Mouse (Mus musculus): ENCODE results near the gene Sv2a.
"Not testable (repeated sequence)": the region's sequence is repeated elsewhere in the genome, so short reads cannot be mapped to it uniquely, and the experiment has no call there.

Gene Sv2a

DNA sequence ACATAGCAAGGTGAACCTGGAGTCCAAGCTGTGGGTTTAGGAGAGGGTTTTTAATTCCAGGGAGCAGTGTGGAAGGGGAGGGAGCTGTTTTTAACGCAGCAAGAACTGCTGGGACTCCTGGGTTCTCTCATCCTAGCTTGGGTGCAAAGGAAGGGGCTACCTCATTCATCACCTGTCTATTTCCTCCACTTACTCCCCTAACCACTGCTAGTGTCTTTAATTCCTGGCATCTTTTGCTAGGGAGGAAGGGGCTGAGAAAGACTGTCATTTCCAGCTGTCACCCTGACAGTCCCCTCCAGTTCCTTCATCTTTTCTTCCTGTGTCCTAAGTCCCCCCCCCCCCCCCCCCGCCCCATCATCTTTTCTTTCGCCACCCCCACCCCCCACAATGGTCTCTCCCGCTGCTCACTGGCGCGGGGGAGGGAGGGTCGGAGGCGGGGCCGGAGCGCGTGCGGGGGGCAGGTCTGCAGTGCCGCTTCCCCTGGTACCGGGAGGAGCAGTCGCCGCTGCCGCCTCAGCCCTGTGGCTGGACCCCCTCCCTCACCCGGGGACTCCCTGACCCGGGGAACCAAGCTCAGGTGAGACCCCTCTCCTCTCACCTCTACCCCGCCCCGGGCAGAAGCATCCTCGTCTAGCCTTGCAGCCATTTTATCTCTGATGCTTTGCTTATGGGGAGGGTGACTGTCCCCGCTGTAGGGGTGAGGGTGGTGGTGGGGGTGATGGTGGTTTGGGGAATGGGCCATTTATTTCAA is at the start of gene Sv2a:
Gene Sv2a, plus strand, starts transcription at position 425 of the 751 bp plus-strand sequence.
- peak; percentile 72 to 73 for DNase-seq

DNA sequence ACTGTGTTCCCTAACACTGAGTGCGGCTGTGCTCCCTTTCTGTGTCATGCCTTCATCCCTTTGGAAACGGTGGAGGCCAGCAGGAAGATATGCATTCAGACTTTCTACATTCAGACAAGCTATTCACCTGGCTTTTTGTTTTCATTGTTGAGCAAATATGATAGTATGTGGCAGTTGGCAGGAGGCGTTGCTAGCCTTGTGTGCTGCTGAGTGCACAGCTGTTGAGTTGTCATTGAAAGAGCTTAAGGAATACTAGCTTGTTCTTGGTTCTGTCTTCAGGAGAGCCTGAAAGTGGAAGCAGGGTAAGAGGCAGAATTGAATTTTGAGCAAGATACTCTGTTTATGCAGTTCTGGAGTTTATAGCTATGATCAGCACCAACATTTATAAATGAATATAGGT is 48.5 kb upstream of the Sv2a start:
- no peak for DNase-seq

GRCm38 (mm10) chr3:96133327-96133905 is 47.5 kb upstream of the Sv2a start:
- DNase-seq = no peak

DNA sequence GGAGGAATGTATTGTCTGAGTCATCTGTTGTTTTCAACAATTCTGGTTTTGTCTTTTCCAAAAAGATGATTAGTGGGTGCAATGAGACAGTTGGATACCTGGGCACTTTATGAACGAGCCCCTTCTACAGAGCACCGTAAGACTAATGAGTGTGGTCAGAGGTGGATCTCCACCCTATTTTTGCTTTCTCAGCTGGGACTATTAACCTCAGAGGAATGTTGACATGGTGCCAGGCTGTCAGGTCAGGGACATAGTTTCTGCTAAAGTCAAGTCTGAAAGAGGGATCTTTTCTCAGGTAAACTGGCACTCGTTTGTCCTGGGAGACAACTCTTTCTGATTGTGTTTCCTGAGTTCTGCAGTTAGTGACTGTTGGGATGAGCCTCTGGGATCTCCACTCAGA is 45.9 kb upstream of the Sv2a start:
- no peak for DNase-seq

DNA sequence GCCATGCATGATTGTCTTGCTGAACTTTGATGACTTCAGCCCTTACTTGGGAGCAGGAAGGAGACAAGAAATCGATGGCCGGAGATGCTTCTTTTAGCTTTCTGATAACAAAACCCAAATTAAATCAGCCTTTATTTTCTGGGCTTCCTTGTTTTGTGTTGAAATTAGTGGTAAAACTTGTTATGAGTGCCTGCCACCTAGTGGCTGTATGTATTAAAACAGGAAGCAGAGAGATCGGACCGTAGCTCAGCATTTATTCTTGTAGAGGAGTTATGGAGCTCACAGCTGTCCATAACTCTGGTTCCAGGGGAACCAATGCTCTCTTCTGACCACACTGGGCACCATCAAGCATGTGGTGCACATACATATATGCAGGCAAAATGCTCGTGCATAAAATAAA is 33.0 kb upstream of the Sv2a start:
- DNase-seq = peak; percentile 68 to 74

DNA sequence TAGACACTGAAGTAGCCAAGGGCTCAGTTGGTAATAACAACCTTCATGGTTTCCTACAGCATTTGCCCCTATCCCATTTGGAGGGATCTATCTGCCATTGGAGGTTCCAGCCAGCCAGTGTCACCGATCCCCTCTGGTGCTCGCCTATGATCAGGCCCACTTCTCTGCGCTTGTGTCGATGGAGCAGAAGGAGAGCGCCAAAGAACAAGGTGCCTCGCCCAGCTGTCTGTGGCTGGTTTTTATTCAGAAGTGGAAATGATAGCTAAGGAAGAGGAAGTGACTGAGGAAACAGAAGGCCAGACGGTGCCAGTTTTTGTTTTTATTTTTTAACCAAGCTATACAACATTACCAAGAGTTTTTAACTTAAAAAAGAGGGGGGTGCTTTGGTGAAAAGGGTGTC is 29.1 kb upstream of the Sv2a start:
- DNase-seq = peak in 1 of 2 experiments; percentile 15

DNA sequence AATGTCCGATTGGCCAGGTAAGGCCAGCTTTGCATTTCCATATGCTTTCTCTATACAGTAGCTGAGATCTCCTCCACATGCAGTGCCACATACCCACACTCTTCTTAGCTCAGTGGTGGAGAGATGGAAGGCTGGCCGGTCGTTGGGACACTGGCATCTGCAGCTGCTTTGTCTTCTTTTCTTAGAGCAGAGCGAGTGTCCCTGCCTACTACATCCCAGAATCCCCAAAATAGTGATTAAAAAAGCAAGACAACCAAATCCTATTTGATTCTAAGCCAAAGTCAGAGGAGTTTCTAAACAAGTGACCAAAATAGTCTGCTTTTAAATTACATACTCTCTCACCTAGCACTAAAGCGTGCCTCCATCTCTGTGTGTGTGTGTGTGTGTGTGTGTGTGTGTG is 28.3 kb upstream of the Sv2a start:
- DNase-seq = no peak

GRCm38 (mm10) chr3:96155501-96155900 is 25.4 kb upstream of the Sv2a start:
- DNase-seq = no peak

- DNase-seq = no peak
These were observed 21.1 kb upstream of the Sv2a start for GRCm38 (mm10) chr3:96159820-96160219.

- no peak for DNase-seq
These were observed 20.6 kb upstream of the Sv2a start for GRCm38 (mm10) chr3:96160222-96160802.

GRCm38 (mm10) chr3:96160803-96161516 is 20.0 kb upstream of the Sv2a start:
- no peak for DNase-seq

DNA sequence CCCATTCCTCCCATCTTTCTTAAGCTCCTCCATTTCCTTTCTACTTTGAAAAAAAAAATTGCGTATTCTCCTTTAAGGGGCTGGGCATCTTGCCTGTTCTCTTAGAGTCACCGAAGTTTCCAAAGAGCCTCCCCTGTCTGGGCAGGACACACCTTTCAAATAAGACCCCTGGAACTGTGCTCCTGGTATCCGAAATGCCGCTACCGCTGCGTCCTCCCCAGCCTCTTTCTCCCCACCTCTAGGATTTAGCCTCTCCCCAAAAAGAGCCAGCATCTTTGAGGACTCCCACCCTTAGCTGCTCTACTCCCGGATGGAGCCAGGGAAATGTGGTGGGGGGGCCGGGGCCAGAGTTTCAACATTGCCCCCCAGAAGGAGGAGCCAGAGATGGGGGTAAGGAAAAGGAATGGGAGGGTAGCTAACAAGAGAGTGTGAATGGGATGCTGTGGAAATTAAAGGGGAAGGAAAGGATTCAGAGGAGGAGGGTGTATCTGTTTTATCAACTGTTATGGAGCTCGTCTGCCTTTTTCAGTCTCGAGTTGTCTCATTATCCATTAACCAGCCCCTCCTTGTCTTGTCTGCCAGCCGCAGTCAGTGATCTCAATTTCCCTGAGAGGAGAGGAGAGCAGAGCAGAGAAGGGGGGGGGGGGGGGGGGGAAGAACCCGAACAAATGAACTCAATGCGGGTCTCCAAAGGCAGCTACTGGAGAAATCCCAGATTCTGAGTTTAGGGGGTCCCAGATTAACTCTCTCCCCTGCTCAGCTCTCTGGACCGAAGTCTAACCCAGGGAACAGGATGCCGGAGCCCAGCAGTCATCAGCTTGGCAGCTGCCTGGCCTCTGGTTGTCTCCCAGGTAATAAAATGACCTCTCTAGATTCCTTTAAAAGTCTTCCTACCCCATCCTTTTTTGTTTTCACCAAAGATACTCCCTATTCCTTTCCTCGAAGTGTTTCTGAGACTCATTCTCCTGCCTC is 18.8 kb upstream of the Sv2a start, which contains the start of gene Mtmr11:
Gene Mtmr11, plus strand, starts transcription at position 136 of the 972 bp plus-strand sequence.
- DNase-seq = no peak

DNA sequence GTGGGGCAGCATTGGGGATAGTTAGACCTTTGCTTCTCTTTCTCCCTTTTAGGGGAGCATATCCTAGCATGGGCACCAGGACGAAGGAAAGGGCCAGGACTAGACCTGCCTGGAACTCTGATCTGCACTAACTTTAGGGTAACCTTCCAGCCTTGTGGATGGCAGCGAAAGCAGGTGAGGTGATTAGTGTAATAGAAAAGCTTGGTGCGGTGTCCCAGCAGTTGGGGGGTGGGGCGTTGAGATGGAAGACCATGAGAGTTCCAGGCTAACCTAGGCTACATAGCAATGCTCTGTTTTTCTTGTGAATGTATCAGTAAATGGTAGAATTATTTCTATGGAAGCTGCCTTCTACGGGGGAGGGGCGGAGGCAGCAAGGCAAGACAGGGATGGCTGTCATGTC is 17.9 kb upstream of the Sv2a start:
- DNase-seq = no peak

DNA sequence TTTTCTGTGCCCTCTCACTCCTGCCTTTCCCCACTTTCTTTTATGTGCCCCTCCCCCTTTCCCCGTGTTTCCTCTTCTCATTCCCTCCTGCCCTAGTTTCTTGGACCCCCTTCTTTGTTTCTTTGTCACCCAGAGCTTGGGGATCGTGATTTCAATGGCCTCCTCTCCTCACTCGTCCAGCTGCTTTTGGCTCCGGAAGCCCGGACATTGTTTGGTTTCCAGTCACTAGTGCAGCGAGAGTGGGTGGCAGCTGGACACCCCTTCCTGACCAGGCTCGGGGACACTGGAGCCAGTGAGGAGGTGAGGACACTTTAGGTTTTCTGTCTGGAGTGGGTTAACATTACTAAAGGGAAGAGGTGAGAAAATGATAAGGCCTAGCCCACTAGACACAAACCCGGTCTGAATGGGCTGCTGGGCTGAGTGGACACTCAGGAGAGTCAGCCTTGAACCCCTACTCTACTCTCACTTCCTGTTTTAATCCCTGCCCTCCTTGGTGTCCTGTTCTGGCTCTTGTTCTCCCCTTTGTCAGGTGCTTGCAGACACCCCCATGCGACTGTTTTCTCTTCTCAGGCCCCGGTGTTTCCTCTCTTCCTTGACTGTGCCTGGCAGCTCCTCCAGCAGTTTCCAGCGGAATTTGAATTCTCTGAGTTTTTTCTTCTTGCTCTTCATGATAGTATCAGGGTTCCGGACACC is 12.3 kb upstream of the Sv2a start:
- no peak for DNase-seq

GRCm38 (mm10) chr3:96170276-96170675 is 10.7 kb upstream of the Sv2a start:
- DNase-seq = no peak

DNA sequence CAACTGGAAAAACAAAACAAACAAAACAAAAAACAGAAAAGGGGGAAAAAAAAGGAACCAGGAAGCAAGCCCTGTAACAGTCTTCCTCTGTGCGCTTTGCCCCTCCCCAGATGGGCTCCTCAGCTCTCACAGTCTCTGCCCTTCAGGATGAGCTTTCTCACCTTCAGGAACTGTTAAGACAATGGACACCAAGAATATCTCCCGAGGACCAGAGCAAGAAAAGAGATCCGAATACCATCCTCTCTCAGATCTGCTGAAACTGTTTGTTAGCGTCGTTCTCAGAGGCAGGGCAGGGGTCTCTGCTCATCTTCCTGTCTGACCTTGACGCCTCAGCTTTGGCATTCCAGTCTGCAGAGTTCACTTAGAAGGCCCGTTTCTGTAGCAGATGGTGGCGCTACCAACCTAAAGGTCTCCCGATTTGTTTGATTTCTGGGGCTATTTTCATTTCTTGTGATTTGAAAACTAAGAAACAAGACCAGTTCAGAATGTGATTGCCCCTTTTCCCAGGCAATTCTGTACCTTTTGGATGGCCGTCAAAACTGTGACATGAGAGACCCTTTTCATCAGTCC is 9.9 kb upstream of the Sv2a start:
- no peak for DNase-seq

DNA sequence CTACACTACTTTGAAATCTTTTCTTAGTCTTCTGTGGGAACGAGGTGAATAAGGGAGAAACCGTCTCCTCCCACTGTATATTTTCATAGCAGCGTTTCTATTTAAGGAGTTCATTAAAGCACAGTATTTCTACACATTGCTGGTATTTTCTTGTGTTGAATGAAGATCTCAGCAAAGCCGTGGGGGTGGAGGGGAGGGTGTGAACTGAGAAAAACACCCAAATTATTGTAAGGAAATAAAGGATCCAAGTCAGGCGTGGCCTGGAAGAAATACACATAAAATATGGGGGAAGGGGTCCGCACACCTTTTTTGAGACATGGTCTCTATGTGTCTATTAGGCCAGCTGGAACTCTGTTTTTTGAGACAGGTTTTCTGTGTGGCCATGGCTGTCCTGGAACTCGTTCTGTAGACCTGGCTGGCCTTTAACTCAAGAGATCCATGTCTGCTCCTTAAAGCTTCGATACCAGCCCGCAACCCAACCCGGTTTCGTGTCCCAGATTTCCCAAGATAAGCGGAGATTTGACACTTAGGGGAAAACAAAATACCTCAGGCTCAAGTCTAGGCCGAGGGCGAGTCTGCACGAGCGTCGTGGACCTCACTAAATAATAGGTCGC is 9.3 kb upstream of the Sv2a start:
- no peak for DNase-seq

GRCm38 (mm10) chr3:96172197-96173178 is 8.5 kb upstream of the Sv2a start, which contains the start of gene Sf3b4:
TSS of gene Sf3b4 (plus strand) at chr3:96172332.
- DNase-seq = peak; percentile 83 to 84

GRCm38 (mm10) chr3:96173185-96173584 is 7.8 kb upstream of the Sv2a start:
- no peak for DNase-seq

- DNase-seq = not testable (repeated sequence)
These were observed 6.9 kb upstream of the Sv2a start for GRCm38 (mm10) chr3:96174042-96174441.

All from B cell, adult 2 months (primary cell).